Mouse (Mus musculus) kidney, adult 11 months (tissue): ENCODE data around the gene Nos1.
"Not testable (repeated sequence)": the region's sequence is repeated elsewhere in the genome, so short reads cannot be mapped to it uniquely, and the experiment has no call there.

Experiments
- DNase-seq: peaks from one replicate; pipeline ENCODE4 v3.0.0; 2022

Gene Nos1

DNA sequence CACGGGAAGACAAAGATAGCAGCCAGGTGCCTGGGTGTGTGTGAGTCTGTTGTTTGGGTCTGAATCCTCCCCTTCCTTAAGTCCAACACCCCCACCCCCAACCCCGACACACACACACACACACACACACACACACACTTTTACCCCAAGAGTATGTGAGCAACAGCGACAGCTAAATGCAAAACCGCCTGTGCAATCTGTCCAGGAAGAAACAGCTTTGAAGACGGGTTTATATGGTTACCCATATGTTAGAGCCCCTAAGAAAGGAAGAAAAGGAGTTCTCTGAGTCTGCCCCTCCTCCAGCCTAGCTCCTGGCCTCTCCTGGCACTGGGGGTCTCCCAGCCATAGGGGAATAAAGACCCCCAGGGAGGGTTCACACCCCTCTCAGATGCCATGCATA is 60.2 kb downstream of the Nos1 start:
- no peak for DNase-seq

GRCm38 (mm10) chr5:117841651-117842347 is 61.0 kb downstream of the Nos1 start:
- peak; percentile 21 for DNase-seq

DNA sequence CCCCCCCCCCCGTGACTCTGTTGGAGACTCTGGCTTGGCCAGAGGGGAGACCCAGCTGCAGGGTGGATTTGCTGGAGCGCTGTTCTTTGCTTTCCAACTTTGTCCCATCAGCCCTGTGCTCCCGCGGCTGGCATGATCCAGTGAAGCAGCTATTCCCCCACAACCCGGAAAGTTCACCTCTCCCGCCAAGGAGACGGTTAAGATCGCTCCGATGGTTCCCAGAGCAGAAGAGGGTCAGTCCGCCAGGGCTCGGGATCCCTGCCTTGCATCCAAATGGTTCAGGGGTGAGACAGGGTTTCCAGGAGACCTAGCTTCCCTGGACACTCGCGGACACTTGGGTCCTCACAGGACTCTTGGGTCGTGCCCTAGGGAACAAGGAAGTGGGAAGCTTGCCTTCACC is 61.9 kb downstream of the Nos1 start:
- no peak for DNase-seq

- no peak for DNase-seq
Measured at GRCm38 (mm10) chr5:117844611-117845010, 63.8 kb downstream of the Nos1 start.

- DNase-seq, result no peak
Measured at GRCm38 (mm10) chr5:117850474-117850873, 69.6 kb downstream of the Nos1 start.

DNA sequence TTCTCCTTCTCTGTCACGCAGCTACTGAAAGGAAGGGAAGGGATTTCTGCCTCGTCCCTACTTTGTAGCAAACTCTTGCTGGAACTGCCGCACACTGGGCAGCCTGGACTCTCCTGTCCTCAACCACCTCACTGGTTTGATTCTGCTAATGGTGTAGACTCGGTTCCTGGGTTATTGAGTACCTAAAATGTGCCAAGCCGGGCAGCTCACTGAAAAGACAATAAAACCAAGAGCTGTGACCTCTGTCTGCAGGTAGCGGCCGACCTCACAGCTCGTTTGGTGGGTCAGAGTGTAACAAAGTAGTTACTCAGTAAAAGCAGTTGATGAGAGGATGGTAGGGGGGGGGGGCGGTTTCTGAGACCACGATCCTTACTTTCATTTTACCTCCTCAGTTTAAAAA is 72.9 kb downstream of the Nos1 start:
- peak; percentile 50 for DNase-seq

DNA sequence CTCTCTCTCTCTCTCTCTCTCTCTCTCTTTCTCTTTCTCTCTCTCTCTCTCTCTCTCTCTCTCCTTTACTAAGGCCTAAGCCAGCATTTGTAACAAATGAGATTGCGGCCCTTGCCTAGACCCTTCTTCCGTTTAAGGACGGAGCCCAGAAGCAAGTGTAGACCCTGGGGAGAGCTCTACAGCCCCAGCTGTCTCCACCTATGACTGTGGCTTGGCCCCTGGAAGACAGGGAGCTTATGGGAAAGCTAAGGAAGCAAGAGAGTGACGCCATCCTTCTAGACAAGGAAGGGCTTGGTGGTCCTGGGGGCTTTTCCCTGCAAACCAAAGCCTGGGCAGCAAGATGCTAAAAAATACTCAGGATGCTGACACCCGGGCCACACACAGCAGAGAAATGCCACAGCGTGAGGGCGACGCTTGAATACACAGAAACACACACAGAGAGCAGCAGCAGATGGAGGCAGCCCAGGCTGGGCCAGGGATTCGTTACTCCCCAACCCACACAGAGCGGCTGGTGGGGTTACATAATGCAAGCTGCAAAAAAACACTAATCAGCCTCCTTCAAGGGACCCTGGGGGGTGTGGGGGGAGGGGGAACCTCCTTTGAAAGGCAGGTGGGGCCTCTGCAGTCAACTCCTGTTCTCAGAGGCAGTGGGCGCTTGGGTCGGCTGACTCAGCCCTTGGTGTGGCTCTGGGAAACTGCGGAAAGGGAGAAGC is 83.9 kb downstream of the Nos1 start:
- no peak for DNase-seq

- no peak for DNase-seq
Measured at GRCm38 (mm10) chr5:117865876-117866275, 85.0 kb downstream of the Nos1 start.

GRCm38 (mm10) chr5:117871614-117872013 is 90.8 kb downstream of the Nos1 start:
- no peak for DNase-seq

- no peak for DNase-seq
Measured at GRCm38 (mm10) chr5:117873807-117874206, 93.0 kb downstream of the Nos1 start.

DNA sequence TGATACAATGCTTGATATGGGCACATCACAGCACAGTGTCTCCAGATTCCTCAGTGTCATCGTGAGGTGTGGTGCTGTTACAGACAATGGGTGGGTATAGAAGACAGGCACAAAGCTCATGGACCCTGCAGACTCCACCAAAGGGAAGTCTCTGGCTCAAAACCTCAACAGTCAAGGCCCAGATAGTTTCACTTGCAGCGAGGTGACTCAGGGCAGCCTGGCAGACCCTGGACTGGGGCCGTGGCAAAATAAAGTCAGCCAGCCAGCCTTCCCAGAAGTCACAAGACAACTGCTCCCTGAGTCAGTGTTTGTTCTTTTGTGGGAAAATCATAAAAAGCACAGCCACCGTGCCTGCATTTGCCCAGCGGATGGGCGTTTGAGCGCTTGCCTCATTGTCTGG is 93.4 kb downstream of the Nos1 start:
- no peak for DNase-seq

DNA sequence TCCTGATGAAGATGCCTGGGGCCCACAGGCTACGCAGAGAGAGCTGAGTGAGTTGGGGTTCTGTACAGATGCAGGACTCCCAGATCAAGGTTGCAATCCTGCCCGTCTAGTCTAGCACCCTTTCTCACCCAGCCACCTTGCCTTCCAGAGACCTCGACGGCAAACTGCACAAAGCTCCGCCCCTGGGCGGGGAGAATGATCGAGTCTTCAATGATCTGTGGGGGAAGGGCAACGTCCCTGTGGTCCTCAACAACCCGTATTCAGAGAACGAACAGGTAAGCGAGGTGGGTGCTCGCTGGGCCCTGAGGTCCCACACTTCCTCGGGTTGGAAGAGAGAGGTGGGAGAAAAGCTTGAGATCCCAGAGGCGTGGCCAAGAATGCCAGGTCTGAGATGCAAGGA is 98.3 kb downstream of the Nos1 start:
- DNase-seq, result no peak

DNA sequence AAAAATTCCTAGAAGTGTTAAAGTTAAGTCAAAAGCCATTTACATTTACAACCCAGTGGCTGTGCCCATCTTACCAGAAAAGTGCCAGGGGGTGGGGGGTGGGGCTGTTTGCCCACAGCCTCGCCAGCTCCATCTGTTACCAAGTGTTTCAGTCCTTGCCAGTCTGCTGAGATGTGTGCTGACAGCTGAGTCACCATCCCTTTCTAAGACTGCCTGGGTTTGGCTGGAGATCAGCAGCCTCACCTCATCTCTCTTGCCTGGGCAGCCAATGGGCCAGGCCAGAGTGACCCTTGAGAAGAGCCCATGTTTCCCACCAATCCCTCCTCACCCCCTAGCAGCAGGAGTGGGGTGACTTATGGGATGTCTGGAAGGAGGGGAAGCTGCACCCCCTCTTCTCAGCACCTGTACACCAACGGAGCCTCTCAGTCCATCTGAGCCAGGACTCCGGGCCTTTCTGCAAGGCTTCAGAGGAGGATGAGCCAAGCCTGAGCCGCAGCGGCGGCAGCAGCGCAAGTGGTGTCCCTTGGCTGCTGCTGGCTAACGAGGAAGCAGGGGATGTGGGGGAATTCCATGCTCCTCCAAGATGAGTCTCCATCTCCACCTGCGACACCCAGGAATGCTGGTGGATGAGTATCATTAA is 100.2 kb downstream of the Nos1 start:
- no peak for DNase-seq

DNA sequence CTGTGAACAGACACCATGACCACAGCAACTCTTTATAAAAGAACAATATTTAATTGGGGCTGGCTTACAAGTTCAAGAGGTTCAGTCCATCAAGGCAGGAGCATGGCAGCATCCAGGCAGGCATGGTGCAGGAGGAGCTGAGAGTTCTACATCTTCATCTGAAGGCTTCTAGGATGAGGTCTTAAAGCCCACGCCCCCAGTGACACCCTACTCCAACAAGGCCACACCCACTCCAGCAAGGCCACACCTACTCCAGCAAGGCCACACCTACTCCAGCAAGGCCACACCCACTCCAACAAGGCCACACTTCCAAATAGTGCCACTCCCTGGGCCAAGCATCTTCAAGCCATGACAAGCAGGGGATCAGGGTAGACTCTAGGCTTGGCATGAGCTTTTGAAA is 101.6 kb downstream of the Nos1 start:
- DNase-seq, result not testable (repeated sequence)

DNA sequence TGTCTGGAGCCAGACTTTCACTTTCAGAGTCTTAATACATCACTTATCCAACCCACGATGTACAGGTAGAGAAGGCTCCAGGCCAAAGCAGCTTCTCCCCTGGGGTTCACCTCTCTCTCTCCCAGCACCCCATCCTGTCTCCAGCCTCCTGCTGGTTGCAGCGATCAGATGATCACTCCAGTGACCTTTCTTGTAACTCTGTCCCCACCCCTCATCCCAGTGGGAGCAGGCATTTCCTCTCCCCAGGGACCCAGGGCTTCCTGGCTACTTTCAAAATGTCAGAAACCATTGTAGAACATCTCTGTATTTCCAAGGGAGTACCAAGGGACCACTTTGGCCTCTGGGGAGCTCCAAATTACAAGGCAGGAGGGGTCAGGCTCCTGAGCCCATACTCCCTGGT is 104.2 kb downstream of the Nos1 start:
- no peak for DNase-seq

GRCm38 (mm10) chr5:117888126-117888525 is 107.3 kb downstream of the Nos1 start:
- no peak for DNase-seq

DNA sequence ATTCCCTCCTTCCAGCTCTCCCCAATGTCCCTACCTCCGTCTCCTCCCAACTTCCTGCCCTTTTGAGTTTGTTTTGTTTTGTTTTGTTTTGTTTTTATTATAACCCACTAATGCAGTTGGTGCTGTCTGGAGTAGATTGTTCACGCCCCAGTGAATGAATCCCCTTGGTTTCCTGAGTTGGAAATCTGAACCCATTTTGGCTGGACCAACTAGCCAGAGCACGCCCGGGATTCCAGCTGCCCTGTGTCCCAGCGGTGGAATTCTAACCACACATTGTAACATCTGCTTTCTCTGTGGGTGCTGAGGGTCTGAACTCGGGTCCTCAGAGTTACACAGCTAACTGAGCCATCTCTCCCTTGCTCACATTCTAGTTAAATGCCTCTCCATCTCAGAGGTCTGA is 108.1 kb downstream of the Nos1 start:
- DNase-seq, result no peak

DNA sequence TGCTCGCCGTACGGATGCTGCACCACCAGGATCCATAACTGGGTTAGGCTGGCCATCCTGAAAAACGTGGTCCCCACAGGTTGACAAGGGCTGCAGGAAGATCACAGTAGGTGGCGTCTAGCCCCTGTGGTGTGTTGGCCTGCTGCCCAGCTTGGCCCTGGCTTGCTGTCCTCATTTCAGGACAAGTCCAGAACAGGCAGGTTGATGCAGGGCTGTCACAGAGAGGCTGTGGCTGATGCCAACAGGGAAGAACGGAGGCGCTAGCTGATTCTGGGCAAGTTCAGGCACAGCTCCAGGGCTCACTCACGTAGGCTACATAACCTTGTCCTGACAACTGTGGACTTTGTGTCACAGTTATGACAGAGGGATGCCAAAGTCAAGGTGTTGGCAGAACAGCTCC is 108.7 kb downstream of the Nos1 start:
- DNase-seq, result peak; percentile 51

DNA sequence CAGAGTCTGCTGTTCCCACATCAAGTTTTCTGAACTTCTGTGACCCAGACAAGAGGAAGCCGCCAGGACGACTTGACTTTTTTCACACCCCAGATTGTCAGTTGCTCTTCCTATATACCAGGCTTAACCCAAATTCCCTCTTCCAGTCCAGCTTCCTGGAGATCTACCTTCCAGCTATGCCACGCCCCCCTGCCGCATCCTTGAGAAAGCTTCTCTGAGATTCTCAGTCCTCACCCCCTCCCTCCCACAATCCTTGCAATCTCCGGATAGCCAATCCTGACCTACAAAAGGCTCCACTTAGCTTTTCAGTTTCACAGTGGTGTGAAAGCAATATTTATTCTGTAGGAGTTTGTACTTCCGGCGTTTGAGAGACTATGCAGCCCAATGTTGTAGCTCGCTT is 110.0 kb downstream of the Nos1 start:
- no peak for DNase-seq

GRCm38 (mm10) chr5:117891545-117891944 is 110.7 kb downstream of the Nos1 start:
- DNase-seq, result no peak

- DNase-seq, result no peak
Measured at GRCm38 (mm10) chr5:117894050-117894449, 113.2 kb downstream of the Nos1 start.

GRCm38 (mm10) chr5:117898055-117898806 is 117.4 kb downstream of the Nos1 start:
- no peak for DNase-seq

- DNase-seq, result no peak
Measured at GRCm38 (mm10) chr5:117899361-117899760, 118.5 kb downstream of the Nos1 start.
